Mouse (Mus musculus): Measurements from ENCODE around the gene Metrnl.

Metrnl gene

DNA sequence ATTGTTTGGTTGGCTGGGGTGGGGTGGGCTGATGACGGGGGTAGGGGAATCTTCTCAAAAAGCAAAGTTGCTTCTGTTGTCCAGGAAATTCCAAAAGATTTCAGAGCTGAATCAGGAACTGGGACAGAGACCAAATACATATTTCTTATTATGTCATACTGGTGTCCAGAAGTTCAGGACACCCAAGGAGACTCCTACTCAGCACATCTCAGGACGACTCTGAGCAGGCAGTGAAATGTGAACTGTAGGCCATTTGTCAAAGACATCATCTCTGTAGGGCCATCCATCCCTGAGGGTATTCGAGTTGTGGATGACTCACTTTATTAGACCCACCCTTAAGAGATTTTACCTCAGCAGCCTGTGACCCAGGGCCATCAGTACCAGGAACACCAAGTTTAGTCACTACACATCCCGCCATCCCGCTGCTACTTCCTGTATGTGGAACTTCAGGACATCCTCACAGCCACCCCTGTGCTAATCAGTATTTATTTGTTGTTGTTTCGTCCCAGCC is 15.8 kb upstream of the Metrnl start:
- no peak for DNase-seq (ENCODE audit: low read depth, low spot score)

DNA sequence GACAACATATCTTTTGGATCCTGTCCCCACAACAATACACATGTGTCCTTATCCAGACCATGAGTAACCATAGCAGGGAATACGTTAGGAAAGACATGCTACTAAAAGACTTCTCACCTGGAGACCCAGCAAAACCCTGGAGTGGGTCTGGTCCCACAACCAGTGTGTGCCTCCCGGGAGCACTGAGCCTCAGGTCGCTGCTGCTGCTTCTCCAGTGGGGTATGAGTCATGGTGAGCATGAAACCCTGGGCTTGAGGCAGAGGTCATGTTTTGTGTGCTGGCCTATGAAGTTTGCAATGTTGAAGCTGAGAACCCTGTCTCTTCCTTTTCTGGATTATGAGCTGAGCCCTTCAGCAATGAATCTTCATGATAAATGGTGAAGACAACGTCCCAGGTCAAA is 15.3 kb upstream of the Metrnl start:
- no peak for DNase-seq (ENCODE audit: low read depth, low spot score)

DNA sequence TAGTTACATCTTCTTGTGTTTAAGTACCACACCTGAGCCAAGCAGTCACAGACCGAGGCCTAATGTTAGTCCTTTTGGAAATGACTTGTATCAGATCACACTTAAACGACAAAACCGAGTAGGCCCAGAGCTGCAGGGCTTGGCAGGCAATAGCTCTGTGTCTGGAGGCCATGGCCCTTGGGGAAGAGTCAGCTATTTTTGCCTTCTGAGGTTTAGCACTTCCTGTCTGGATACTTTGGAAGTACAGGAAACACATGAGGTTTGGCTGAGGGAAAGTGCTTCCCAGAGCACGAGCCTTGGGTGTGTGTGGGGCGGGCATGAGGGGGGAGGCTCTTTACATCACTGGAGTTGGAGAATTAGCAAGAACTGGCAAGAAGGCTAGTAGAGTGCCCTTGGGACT is 14.7 kb upstream of the Metrnl start:
- DNase-seq (ENCODE audit: low read depth, low spot score) = no peak

DNA sequence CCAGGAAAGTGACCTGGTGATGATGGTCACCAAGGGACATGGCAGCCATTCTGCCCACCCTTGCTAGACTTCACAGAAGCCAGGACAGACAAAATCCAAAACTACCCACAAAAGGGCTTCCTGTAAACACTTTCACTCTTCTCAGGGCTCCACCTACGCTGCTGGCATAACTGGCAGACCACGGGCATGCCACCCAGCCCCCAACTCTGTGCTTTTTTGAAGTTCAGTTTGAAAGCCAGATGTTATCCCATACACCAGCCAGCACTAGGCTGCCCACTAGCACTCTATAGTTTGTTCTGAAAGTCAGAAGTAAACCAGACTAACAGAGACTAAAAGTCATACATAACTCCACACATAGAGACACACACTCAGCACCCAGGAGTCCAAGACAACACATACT is 13.3 kb upstream of the Metrnl start:
- DNase-seq (ENCODE audit: low read depth, low spot score) = no peak

DNA sequence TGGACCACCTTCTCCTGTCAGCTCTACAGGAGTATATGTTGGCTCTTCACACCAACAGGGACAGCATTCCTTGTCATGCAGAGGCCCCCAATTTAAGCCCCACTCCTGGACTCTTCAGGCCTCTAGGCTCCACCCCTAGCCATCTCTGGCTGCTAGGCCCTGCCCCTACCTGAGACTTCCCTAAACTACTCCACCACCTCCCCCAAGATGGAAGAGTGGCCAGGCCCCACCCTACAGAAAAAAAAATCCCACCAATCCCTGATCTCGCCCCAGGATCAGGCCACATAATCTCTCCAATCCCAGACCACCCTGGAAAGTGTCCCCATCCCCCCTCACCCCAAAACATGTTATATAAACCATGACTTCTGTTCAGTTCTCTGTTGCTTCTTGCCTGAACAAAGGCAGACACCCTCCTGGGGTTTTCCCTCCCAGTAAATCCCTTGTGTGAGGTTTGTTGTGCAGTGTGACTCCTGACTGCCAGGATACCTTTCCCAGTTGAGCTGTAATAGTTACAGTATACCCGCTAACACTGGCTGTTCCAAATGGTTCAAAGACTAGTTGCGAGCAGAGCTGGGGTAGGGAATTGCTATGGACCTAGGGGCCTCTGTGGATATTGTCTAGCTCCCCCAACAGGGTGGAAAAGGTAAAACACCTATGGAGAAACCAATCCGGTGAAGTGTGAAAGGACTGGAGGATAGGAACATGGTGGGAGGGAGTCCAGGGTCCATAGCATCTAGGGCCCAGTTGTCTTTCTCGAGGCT is 5.9 kb upstream of the Metrnl start:
- DNase-seq (ENCODE audit: low read depth, low spot score) = no peak

DNA sequence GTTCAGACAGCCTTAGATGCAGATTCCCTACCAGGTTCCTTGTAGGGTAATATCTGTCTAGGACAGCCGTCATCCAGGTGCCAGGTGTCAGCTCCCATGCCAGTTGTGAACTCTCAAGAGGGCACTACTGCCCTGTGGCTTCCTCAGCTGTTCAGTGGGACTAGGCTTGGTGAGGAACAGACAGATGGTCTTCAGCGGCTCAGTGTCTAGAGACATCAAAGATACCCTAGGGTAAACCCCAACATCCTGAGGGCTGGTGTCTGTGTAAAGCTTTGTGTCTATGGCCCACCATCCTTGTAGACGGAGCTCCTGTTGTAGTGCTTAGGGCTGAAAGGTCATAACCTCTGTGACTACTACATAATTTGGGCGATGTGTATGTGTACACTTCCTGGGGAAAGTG is 4.1 kb upstream of the Metrnl start:
- DNase-seq (ENCODE audit: low read depth, low spot score) = no peak

DNA sequence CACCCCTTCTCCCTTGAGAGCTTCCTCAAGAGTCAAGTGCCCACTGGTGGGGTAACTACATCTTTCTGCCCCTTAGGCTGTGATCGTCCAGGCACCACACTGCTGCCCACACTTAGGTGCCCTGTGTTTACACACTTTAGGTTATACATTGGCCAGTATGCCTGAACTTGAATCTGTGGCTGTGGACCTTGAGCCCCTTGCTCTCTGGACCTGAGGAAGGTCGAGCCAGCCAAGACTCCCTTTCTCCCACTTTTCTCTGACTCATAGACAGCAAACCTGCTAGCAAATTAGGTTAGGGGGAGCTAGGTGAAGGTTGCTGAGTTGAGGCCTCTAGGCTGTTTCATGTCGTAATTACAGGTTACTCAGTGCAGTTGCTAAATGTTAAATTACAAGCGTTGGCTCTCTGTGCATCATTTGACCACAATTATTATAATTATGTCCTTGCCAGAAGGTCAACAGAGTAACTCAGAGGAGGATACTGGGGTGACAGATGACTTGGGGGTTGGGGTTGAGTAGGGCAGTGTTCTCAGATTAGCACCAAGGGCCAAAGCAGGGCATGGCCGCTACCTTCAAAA is 2.9 kb upstream of the Metrnl start:
- no peak for DNase-seq (ENCODE audit: low read depth, low spot score)

DNA sequence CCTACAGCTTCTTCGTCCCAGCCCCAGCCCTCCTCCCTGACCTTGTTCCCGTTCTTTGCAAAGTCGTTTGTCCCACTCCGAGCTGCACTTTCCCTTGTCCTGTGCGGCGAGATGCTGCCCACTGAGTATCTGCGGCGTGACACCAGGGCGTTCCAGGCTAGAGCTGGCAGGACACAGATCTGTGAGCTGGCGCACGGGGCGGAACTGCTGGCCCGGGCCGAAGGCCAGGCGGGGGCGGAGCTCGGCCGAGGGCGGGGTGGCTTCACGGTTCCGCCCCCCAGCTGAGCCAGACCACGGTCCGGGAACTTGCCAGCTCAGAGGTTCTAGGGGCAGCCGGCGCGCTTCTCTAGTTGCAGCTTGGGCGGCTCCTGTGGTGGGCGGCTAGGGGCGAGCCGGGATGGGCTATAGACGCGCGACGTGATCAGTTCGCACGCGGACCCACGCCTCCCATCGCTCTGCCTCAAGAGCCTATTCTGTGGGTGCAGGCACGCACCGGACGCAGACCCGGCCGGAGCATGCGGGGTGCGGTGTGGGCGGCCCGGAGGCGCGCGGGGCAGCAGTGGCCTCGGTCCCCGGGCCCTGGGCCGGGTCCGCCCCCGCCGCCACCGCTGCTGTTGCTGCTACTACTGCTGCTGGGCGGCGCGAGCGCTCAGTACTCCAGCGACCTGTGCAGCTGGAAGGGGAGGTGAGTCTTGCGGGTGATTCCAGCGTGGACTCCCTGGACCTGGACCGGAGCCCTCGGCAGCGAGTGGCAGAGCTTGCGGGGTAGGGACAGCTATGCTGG is 959 bp downstream of the Metrnl start:
- DNase-seq (ENCODE audit: low read depth, low spot score) = no peak

DNA sequence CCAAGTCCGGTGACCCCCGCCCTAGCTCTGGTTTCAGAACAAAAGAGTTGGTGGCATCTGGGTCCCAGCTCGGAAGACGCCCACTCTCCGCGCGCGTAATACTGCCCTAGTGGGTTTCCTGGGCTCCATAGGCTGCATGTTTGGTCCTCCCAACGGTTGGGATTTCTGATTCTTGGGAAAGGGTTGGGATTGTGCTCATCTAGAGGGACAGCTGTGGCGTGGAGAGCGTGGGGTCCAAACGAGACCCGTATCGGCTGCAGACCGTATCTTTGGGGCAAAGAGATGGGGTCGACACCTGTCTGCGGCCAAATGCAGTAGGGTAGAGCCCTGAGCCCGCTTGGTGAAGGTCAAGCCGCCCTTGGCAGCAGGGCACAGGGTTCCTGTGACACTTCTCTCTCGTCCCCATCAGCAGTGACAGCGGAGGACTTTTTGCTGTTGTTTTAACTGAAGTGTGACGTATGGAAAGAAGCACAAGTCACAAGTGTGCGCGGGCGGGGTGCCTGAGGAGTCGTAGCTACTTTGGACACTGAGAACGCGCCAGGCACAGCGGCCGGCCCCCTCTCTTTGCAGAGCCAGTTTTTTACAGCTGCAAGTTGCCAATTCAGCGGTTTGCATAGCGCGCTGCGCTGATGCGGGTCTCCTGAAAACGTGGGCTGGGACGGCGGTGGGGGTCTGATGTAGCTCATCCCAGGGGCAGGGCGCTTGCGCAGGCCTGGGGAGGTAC is 1.7 kb downstream of the Metrnl start:
- no peak for DNase-seq (ENCODE audit: low read depth, low spot score)

DNA sequence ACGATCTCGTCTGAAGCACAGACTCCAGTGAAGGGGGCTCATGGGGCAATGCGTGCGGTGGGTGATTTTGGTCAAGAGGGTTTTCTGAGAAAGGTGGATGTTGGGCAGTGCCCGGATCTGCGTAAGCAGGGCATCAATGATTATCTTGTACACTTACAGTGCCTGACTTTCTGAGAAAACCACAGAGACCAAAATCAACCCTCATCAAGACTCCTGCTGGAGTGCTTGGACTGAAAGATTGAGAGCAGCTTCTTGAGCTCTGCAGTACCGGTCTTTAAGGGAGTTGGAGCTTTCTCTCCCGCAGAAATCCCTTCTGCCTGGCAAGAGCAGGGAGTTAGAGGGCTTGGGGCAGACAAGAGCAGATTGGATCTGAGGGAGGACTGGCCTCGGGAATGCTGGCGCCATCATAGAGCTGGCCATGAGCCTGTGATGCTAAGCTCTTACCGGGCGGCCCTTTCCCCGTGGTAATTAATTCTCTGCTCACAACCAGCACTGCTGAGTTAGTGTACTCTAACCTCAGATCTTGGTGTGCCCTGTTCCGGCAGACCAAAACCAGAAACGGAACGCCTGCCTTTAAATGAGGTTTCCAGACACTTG is 2.4 kb downstream of the Metrnl start:
- DNase-seq (ENCODE audit: low read depth, low spot score) = no peak

DNA sequence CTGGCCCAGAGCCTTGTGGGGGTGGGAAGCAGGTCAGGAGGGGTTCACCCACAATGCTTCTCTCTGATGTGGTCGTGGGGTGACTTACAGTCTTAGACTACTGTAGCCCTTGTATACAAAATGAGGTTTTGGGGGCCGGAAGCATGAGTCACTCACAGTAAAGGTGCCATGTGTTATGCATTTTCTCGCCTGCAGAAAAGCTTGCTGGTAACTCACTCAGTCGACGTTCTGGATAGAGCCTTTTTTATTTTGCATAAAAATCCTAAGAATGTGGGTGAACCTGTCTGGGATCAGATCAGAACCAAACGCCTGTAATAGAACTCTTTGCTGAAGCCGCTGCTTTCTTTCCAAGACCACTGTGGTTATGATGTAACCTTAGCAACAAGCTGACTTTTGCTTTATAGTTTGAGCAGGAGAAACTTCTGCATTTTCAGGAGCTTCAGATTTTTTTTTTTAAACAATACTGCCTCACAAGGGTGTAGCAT is 5.2 kb downstream of the Metrnl start:
- DNase-seq (ENCODE audit: low read depth, low spot score) = peak; percentile 41

DNA sequence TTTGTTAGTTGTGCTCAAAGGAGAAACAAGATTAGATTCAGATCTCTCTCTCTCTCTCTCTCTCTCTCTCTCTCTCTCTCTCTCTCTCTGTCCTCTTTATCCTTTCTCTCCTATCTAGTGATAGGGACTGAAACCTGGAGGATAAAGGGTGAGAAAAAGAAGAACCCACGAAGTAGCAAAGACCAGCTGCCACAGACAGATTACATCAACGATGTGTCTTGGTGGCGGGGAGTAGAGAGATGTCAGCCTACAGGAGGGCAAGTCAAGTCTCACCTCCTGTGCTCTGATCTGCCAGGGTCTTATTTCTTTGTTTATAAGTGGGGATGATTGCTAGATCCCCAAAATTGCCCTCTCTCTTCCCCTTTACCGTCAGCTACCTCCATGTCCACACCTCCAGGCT is 7.9 kb downstream of the Metrnl start:
- no peak for DNase-seq (ENCODE audit: low read depth, low spot score)

DNA sequence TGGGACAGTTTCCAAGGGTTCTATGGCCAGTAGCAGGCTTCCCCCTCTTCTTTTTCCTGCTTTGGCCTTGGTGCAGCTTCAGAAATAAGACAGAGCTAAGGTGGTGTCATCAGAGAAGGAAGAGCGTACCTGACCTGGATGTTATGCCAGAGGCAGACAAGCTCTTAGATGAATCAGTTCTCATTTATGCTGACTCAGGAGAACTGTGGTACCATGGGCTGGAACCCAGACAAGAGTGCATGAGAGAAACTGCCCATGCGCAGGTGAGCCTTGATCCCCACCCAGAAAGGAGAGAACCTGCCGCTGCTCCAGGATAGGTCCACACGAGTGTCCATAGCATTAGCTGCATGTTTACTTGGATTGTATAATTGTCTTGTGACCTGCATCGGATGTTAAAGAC is 8.9 kb downstream of the Metrnl start:
- DNase-seq (ENCODE audit: low read depth, low spot score) = no peak

DNA sequence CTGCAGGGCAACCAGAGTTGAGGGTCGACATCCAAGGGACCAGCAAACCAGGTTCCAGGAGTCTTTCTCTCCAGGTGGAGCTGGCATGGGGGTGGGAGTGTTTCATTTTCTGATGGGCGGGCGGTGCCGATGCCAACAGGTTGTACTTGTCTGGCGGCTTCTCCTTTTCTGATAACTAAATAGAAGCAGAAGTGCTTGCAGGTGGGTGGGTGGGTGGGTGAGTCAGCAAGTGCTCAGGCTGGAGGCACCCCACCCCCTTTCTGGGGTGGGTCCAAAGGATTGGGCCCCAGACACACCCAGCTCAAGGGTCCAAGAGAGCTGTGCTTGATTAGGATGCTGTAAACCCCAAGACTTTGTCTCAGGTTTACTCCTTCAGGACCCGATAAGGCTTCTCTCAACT is 11.6 kb downstream of the Metrnl start:
- no peak for DNase-seq (ENCODE audit: low read depth, low spot score)

DNA sequence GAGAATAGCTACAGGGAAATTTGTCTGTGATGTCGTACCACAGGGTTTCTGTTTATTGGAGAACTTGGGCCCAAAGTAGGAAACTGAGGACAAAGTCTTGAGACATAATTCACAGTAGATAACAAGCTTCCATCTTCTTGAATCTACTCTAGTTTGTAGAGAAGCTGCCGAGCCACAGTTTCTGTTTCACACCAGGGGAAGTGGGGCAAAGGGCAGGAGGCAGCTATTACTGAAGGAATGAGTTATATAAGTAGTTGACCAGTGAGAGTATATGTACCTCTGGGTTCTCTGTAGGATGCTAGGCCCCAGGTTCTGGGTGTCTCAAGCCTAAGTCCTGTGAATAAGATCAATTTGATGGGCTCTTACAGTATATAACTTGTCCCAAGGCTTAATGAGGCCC is 12.2 kb downstream of the Metrnl start:
- DNase-seq (ENCODE audit: low read depth, low spot score) = no peak

DNA sequence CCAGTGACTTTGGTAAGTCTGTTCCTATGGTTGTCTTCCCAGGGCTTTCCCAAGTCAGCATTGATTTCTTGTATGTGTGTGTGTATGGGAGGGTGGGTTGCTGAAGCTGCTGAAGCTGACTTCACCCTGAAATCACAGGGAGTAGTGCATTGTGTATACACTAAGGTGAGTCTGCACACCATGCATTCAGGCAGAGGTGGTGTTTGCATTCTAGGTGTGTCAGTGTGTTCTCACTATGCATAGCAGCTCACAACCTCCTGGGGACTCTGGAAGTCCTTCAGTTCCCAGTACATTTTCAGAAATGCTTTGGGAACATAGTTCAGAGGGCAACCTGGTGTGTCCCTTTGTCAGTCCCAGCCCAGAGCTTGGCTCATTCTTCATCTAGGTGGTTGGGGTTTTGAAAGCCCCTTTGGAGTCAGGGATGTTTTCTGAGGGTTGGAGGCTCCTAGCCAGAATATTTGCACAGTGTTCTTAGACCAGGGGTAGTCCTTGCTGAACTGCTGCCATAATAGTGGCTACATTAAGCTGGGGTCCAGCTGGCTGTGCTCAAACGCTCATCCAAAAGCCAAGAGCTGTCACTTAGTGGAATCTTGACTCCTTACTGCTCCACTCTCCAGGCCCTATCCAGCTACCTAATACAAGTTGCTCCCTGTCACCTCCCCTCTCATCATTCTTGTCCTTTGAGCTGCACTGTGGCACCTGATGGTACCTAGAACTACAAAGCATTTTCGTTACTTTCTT is 13.6 kb downstream of the Metrnl start:
- no peak for DNase-seq (ENCODE audit: low read depth, low spot score)

DNA sequence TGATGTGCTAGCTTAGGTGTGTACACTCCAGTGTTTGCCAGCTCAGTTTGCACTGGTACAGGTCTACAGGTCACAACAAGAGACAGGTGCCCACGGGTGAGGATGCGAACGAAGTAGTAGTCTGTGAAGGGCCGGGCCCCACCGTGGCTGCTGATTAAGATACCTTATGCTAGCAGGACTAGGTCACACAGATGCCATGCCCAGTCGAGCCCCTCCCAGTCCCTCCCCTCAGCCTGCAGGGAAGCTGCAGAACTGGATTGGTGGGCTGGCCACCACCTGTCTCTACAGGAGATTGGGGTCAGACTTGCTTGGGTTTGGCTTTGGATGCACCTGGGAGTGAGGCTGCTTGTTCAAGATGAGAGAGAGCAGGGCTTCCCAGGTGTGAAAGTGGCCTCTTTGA is 16.4 kb downstream of the Metrnl start:
- DNase-seq (ENCODE audit: low read depth, low spot score) = no peak

DNA sequence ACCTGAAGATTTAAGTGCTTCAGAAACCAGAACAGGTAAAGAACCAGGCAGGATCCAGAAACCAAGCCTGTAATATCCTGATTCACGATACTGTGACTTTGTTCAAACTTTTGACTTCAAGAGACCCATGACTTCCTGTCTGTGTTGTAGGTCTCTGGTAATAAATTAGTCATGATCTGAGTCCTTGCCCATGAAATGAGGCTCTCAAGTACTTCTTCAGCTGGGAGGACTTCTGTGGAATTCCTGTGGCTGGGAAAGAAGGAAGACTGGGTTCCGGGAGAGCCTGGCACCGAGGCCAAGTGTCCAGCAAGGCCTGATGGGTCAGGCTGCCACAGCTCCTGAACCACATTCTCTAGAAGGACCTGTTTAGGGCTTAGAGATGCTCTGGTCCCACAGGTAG is 19.4 kb downstream of the Metrnl start:
- DNase-seq (ENCODE audit: low read depth, low spot score) = no peak

DNA sequence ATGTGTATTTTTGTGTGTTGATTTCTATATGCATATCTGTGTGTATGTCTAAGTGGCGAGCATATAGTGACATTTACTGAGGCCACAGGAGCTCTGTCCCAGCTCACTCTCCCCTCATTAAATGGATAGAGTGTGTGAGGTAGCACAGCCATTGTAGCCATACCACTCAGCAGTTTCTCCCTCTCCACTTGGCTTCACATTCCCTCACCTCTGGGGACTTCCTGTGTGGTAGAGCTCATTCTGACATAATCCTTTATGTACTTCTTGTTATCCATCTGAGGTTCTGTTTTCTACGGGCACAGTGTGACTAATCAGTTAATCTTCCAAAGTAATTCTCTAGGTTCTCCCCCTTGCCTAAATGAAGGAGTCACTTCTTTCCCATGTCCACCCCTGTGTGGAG is 21.1 kb downstream of the Metrnl start:
- no peak for DNase-seq (ENCODE audit: low read depth, low spot score)

DNA sequence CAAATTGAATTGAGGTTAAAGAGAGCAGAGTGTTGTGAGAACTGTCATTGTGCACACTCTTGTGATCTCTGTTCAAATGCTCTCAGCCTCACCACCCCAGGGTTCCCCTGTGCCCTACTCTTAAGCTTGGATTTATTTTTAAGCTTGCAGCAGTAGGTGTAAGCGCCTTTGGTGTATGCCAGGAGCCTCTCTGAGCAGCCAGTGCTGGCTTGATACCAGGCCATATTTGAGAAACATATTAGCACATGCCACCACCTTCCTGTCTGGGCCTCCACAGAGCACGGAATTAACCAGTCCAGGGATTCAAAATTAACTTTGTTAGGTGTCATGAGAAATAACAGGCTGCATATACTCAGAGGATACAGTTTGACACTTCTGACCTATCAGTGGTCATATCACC is 25.3 kb downstream of the Metrnl start:
- DNase-seq (ENCODE audit: low read depth, low spot score) = no peak

DNA sequence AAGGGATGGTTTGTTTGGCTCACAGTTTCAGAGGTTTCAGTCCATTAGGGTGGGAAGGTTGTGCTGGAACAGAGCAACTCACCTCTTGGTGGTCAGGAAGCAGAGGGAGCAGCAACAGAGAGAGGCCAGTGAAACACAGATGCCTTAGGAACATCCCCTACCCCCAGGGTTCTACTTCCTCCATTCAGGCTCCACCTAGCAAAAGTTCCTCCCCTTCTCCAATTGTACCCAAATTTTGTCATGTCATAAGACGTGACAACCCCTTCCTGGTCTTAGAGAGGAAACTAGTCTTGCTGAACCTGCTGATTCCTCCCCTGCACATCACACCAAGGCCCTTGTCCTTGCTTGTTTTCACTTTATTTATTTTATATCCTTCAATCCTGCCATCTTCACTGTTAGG is 32.8 kb downstream of the Metrnl start:
- DNase-seq (ENCODE audit: low read depth, low spot score) = no peak

All from telencephalon, adult 2 months (tissue).